Mouse (Mus musculus) liver, embryonic 16.5 days (tissue): Measurements from ENCODE around the gene 9230102O04Rik. TPM values are rescaled to one million over a fixed set of nuclear protein-coding genes. Genes with fewer than 3 reads are reported as not detected.

ENCODE experiments used
- ATAC-seq: fragments of 200-750 bp; cut with Nextera tagmentation; 2 replicates; pipeline ENCODE4 v1.8.0; 2017; ENCODE audit warnings: low read depth, mild to moderate bottlenecking, moderate number of reproducible peaks, moderate library complexity
- H3K27ac ChIP-seq: fragments of 300-500 bp; sonication (generic); 2 replicates; pipeline ENCODE4 v1.5.1; 2014; ENCODE audit warnings: mild to moderate bottlenecking, low read length
- H3K27me3 ChIP-seq: fragments of 300-500 bp; sonication (generic); 2 replicates; pipeline ENCODE4 v1.6.1; 2014; ENCODE audit warnings: low read depth, low read length, mixed read lengths; ENCODE audit not compliant: control insufficient read depth, insufficient read depth
- H3K36me3 ChIP-seq: fragments of 300-500 bp; sonication (generic); 2 replicates; pipeline ENCODE4 v1.6.1; 2014; ENCODE audit warnings: mild to moderate bottlenecking; ENCODE audit not compliant: control insufficient read depth, insufficient read depth
- H3K4me1 ChIP-seq: fragments of 300-500 bp; sonication (generic); 2 replicates; pipeline ENCODE4 v1.6.1; 2014; ENCODE audit warnings: low read depth, low read length, mixed read lengths; ENCODE audit not compliant: control insufficient read depth
- H3K4me2 ChIP-seq: fragments of 300-500 bp; sonication (generic); 2 replicates; pipeline ENCODE4 v1.6.1; 2014; ENCODE audit warnings: low read depth, low read length, mixed read lengths
- H3K4me3 ChIP-seq: fragments of 300-500 bp; sonication (generic); 2 replicates; pipeline ENCODE4 v1.5.1; 2014; ENCODE audit warnings: low read depth, mild to moderate bottlenecking, low read length
- H3K9ac ChIP-seq: fragments of 300-500 bp; sonication (generic); 2 replicates; pipeline ENCODE4 v1.6.1; 2014; ENCODE audit warnings: low read depth, low read length
- H3K9me3 ChIP-seq: fragments of 300-500 bp; sonication (generic); replicated peaks from 2 replicates; pipeline ENCODE4 v1.6.1; 2016; ENCODE audit warnings: low read length; ENCODE audit not compliant: control insufficient read depth
- WGBS: fragments of 180-500 bp; shearing (Covaris S2); extraction: QIAGEN DNeasy Blood & Tissue Kit; methylation state at CpG from one replicate; pipeline ENCODE4 v1.1.7; 2014; ENCODE audit not compliant: insufficient replicate concordance; 5-methylcytosine and 5-hydroxymethylcytosine counted together
- polyA plus RNA-seq: library from polyadenylated mRNA; unstranded; fragments of >200 nt; fragmentation: Nextera tagmentation; extraction: Ambion mirVana; gene quantifications from 2 replicates; pipeline ENCODE4 v1.2.1, GENCODE M21; 2015

9230102O04Rik gene
- polyA plus RNA-seq, 1 experiment from 2014 or later: not detected

- no peak overlapping the region for H3K27ac ChIP-seq
- H3K27me3 ChIP-seq: peaks cover 100% of the 10 kb centered on the region
- no peaks in the 10 kb centered on the region for H3K36me3 ChIP-seq
- 3% methylated on average over 13 of the region's 13 CpGs for WGBS
- H3K4me3 ChIP-seq: no peak overlapping the region
- no peak overlapping the region for H3K4me2 ChIP-seq
- H3K9me3 ChIP-seq: no peaks in the 10 kb centered on the region
- no peak overlapping the region for H3K9ac ChIP-seq
- no peak for ATAC-seq
- H3K4me1 ChIP-seq: no peaks in the 10 kb centered on the region; the same call in none of the 2 replicates
Measured at GRCm38 (mm10) chr2:9881611-9882023, 7.7 kb downstream of the 9230102O04Rik start.

GRCm38 (mm10) chr2:9881051-9881591, 8.2 kb downstream of the 9230102O04Rik start, which contains the start of gene 4930412O13Rik:
Gene 4930412O13Rik, plus strand, starts transcription at chr2:9881252.
- H3K4me3 ChIP-seq: peak within 1 kb of the TSS; percentile 28

GRCm38 (mm10) chr2:9880271-9880670, 9.1 kb downstream of the 9230102O04Rik start:
- no peak overlapping the region for H3K4me3 ChIP-seq
- no peaks in the 10 kb centered on the region for H3K9me3 ChIP-seq
- H3K9ac ChIP-seq: no peak overlapping the region
- peaks cover 100% of the 10 kb centered on the region for H3K27me3 ChIP-seq
- H3K4me2 ChIP-seq: peak overlapping the region; percentile 81
- ATAC-seq: no peak
- WGBS: 5% methylated on average over 11 of the region's 11 CpGs
- no peak overlapping the region for H3K27ac ChIP-seq
- H3K4me1 ChIP-seq: no peaks in the 10 kb centered on the region; the same call in none of the 2 replicates
- H3K36me3 ChIP-seq: no peaks in the 10 kb centered on the region

More at GRCm38 (mm10) chr2:9881051-9881591, 8.2 kb downstream of the 9230102O04Rik start, which contains the start of gene 4930412O13Rik:
- H3K4me1 ChIP-seq: no peaks in the 10 kb centered on the region; the same call in none of the 2 replicates
- H3K36me3 ChIP-seq: no peaks in the 10 kb centered on the region
- peak within 1 kb of the TSS; percentile 81 for H3K4me2 ChIP-seq
- no peak within 1 kb of the TSS for H3K9ac ChIP-seq
- H3K27ac ChIP-seq: no peak within 1 kb of the TSS
- no peaks in the 10 kb centered on the region for H3K9me3 ChIP-seq
- no peak for ATAC-seq
- H3K27me3 ChIP-seq: peaks cover 100% of the 10 kb centered on the region
- WGBS: 4% methylated on average over 31 of the region's 35 CpGs

- Histone ChIP-seq H3K36me3 (no peaks in the 10 kb centered on the region), H3K27ac (0 out of 2 replicates have a peak overlapping the region, but pooled peaks have one; percentile 10), H3K9ac (no peak overlapping the region), H3K4me3 (peak overlapping the region; percentile 62), H3K4me2 (peak overlapping the region; percentile 81), H3K4me1 (no peaks in the 10 kb centered on the region; the same call in none of the 2 replicates), H3K27me3 (peaks cover 100% of the 10 kb centered on the region), H3K9me3 (no peaks in the 10 kb centered on the region)
- WGBS: under 1% methylated on average over 21 of the region's 21 CpGs
- ATAC-seq: peak; percentile 93
Measured at GRCm38 (mm10) chr2:9879493-9879892, 9.8 kb downstream of the 9230102O04Rik start.

GRCm38 (mm10) chr2:9879092-9879491, 10.2 kb downstream of the 9230102O04Rik start:
- H3K36me3 ChIP-seq: no peaks in the 10 kb centered on the region
- H3K9me3 ChIP-seq: no peaks in the 10 kb centered on the region
- H3K4me3 ChIP-seq: peak overlapping the region; percentile 62
- H3K9ac ChIP-seq: no peak overlapping the region
- H3K4me1 ChIP-seq: no peaks in the 10 kb centered on the region; the same call in none of the 2 replicates
- H3K27me3 ChIP-seq: peaks cover 100% of the 10 kb centered on the region
- 0 out of 2 replicates have a peak overlapping the region, but pooled peaks have one; percentile 10 for H3K27ac ChIP-seq
- ATAC-seq: no peak; the same call in none of the 2 replicates
- WGBS: under 1% methylated on average over 22 of the region's 22 CpGs
- H3K4me2 ChIP-seq: peak overlapping the region; percentile 81

GRCm38 (mm10) chr2:9878564-9879081, 10.7 kb downstream of the 9230102O04Rik start:
- H3K9ac ChIP-seq: 0 out of 2 replicates have a peak overlapping the region, but pooled peaks have one; percentile 28

DNA sequence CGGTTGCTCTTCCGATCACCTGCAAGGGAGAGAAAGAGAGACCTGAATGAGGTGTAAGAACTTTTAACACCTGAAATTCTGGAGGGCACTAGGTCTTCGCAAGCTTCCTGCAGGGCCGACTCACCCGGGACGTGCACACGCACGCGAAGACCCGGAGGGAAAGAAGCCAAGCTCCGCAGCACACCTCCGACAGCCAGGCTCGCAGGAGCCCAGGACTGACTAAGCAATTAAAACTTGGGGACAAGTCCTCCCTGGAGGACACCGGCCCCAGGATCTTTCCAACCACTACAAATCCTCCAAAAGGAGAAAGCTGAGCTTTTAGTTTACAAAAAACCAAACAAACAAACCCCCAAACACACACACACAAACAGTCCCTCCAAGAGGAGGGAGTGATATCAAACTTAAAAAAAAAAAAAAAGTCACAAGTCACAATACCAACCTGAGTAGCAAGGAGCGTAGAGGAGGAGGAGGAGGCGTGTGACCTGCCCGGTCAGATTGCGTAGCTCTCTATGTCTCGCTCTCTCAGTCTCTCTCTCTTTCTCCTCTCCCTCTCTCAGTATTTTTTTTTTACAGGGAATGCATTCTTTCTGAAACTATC, 11.3 kb downstream of the 9230102O04Rik start:
- no peak for ATAC-seq
- H3K9ac ChIP-seq: no peak overlapping the region
- 2% methylated on average over 19 of the region's 19 CpGs for whole genome bisulfite sequencing
- no peaks in the 10 kb centered on the region for H3K9me3 ChIP-seq
- peak overlapping the region; percentile 81 for H3K4me2 ChIP-seq
- H3K36me3 ChIP-seq: no peaks in the 10 kb centered on the region
- H3K4me3 ChIP-seq: peak overlapping the region; percentile 62
- H3K27ac ChIP-seq: no peak overlapping the region
- H3K4me1 ChIP-seq: no peaks in the 10 kb centered on the region; the same call in none of the 2 replicates
- peaks cover 94% of the 10 kb centered on the region for H3K27me3 ChIP-seq

More at GRCm38 (mm10) chr2:9878564-9879081, 10.7 kb downstream of the 9230102O04Rik start:
- no peaks in the 10 kb centered on the region; the same call in none of the 2 replicates for H3K4me1 ChIP-seq
- H3K9me3 ChIP-seq: no peaks in the 10 kb centered on the region
- H3K4me2 ChIP-seq: peak overlapping the region; percentile 81
- peak overlapping the region; percentile 57; the same call in 1 of the 2 replicates for H3K27ac ChIP-seq
- H3K4me3 ChIP-seq: peak overlapping the region; percentile 62
- WGBS: under 1% methylated on average over 28 of the region's 33 CpGs
- H3K27me3 ChIP-seq: peaks cover 100% of the 10 kb centered on the region
- H3K36me3 ChIP-seq: no peaks in the 10 kb centered on the region
- ATAC-seq: 0 out of 2 replicates have a peak, but pooled peaks have one; percentile 9

GRCm38 (mm10) chr2:9877326-9877690, 12.0 kb downstream of the 9230102O04Rik start:
- Histone ChIP-seq H3K36me3 (no peaks in the 10 kb centered on the region), H3K27me3 (peaks cover 90% of the 10 kb centered on the region), H3K4me3 (peak overlapping the region; percentile 62), H3K4me1 (no peaks in the 10 kb centered on the region; the same call in none of the 2 replicates), H3K9ac (peak overlapping the region; percentile 9; the same call in 1 of the 2 replicates), H3K9me3 (no peaks in the 10 kb centered on the region), H3K27ac (no peak overlapping the region), H3K4me2 (peak overlapping the region; percentile 81)
- no peak for ATAC-seq
- WGBS: under 1% methylated on average over 35 of the region's 35 CpGs
